Mouse (Mus musculus) midbrain, embryonic 12.5 days (tissue): ENCODE measurements at regions not wholly inside any gene's neighbourhood (a gene's known extent, or its start where the extent isn't known, plus 50 kb on each side); places are given as distances from the start of the nearest gene placed in this dataset.

Source experiments
- ATAC-seq: fragments of 200-750 bp; cut with Nextera tagmentation; 2 replicates; pipeline ENCODE4 v1.8.0; 2017; ENCODE audit warnings: low read depth, moderate TSS enrichment, moderate library complexity; ENCODE audit not compliant: low FRiP score
- H3K27ac ChIP-seq: fragments of 300-500 bp; sonication (generic); replicated peaks from 2 replicates; pipeline ENCODE4 v1.5.1; 2016; ENCODE audit warnings: mild to moderate bottlenecking
- H3K27me3 ChIP-seq: fragments of 300-500 bp; sonication (generic); 2 replicates; pipeline ENCODE4 v1.6.1; 2016; ENCODE audit warnings: mild to moderate bottlenecking
- H3K36me3 ChIP-seq: fragments of 300-500 bp; sonication (generic); 2 replicates; pipeline ENCODE4 v1.6.1; 2016
- H3K4me1 ChIP-seq: fragments of 300-500 bp; sonication (generic); 2 replicates; pipeline ENCODE4 v1.6.1; 2016
- H3K4me2 ChIP-seq: fragments of 300-500 bp; sonication (generic); replicated peaks from 2 replicates; pipeline ENCODE4 v1.6.1; 2016; ENCODE audit warnings: mild to moderate bottlenecking, moderate library complexity
- H3K4me3 ChIP-seq: fragments of 300-500 bp; sonication (generic); 2 replicates; pipeline ENCODE4 v1.5.1; 2016; ENCODE audit warnings: mild to moderate bottlenecking
- H3K9ac ChIP-seq: fragments of 300-500 bp; sonication (generic); replicated peaks from 2 replicates; pipeline ENCODE4 v1.6.1; 2016; ENCODE audit warnings: mild to moderate bottlenecking, moderate library complexity
- H3K9me3 ChIP-seq: fragments of 300-500 bp; sonication (generic); 2 replicates; pipeline ENCODE4 v1.6.1; 2016; ENCODE audit warnings: mild to moderate bottlenecking
- WGBS: fragments of 180-500 bp; shearing (Covaris S2); methylation state at CpG from one replicate; pipeline ENCODE4 v1.1.7; 2016; 5-methylcytosine and 5-hydroxymethylcytosine counted together

DNA sequence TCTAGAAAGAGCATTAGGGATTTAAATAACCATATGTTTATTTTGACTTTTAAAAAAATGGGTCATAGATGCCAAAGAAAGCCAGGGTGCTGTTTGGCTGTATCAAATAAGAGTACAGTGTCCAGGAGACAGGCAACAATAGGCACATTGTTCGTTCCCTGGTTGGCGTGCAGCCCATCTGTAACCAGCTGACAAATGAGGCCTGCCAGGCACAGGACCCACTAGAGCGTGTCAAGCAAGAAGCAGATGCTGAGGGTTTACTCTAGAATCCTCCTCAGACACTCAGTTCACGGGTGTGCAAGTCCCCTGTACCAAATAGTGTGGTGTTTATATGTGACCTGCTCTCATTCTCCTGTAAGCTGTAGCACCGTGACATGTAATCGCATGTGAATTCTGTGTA lies 86.2 kb upstream of the Nck2 start:
- Histone ChIP-seq H3K4me3 (no peak overlapping the region), H3K27me3 (0 out of 2 replicates have a peak, but pooled peaks cover 4% of the 10 kb centered on the region), H3K4me2 (no peak overlapping the region), H3K27ac (peak overlapping the region; percentile 54; the same call in 1 of the 2 replicates), H3K36me3 (no peaks in the 10 kb centered on the region), H3K9ac (no peak overlapping the region), H3K4me1 (peaks cover 25% of the 10 kb centered on the region), H3K9me3 (no peaks in the 10 kb centered on the region)
- 45% methylated on average over 6 of the region's 6 CpGs for WGBS
- ATAC-seq, result peak; percentile 83

DNA sequence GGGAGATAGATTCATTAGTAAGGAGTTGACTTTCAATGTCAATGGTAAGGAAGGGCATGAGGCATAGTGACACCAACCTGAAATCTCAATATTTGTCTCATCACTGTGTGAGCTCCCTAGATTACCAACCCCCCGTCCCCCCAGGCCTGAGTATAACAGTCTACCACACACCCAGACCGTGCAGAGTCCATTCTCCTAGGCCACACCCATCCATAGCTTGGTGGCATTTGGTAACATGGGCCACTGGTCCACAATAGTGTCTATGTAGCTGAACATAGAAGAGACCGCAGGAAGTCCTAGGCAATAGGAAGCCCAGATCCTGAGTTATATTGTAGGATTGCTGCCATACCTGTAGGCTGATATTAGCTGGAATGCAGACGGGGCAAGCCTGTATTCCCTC lies 84.7 kb upstream of the Nck2 start:
- no peaks in the 10 kb centered on the region for H3K36me3 ChIP-seq
- no peaks in the 10 kb centered on the region for H3K9me3 ChIP-seq
- peaks cover 7% of the 10 kb centered on the region; the same call in 1 of the 2 replicates for H3K27me3 ChIP-seq
- WGBS, result 82% methylated on average over 4 of the region's 4 CpGs
- ATAC-seq, result no peak
- peaks cover 25% of the 10 kb centered on the region for H3K4me1 ChIP-seq
- H3K4me2 ChIP-seq, result no peak overlapping the region
- H3K9ac ChIP-seq, result no peak overlapping the region
- no peak overlapping the region for H3K27ac ChIP-seq
- no peak overlapping the region for H3K4me3 ChIP-seq

DNA sequence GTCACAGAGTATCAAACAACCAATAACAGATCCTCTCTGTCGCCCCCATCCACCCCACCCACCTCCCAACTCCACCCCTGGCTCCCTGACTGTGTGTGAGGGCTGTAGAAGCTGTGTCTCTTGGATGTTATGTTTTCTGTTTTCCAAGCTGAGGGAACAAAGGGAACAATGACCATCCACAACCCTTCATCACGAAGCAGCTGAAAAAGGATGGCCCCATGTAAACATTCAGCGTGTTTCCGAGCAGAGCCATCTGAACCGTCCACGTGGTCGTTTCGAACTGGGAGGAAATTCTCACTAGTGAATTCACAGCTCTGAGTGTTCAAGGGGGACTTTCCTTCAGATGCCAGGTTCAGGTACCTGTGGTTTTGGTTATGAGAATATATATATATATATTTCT lies 84.1 kb upstream of the Nck2 start:
- Histone ChIP-seq H3K9ac (0 out of 2 replicates have a peak overlapping the region, but pooled peaks have one; percentile 31), H3K9me3 (no peaks in the 10 kb centered on the region), H3K27ac (no peak overlapping the region), H3K4me3 (no peak overlapping the region), H3K27me3 (peaks cover 8% of the 10 kb centered on the region; the same call in 1 of the 2 replicates), H3K4me1 (peaks cover 25% of the 10 kb centered on the region), H3K4me2 (no peak overlapping the region), H3K36me3 (no peaks in the 10 kb centered on the region)
- no peak for ATAC-seq
- 52% methylated on average over 8 of the region's 8 CpGs for WGBS

DNA sequence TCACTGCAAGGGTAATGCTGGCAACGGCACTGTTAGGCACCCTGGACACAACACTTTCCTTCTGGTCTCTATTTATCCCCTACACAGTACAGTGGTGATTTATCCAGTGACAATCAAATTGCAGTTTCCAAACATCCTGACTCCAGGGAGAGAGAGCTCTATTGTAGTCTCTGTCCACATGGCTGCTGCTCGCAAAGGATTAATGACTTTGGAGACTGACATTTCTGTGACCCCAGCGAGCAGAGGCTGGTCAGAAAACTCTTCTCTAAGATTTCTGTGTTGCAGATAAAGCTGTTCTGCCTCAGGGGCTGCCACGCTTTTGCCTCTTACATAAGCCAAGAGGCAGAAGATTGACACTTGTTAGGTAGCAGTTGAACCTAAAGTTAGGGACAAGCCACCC lies 83.6 kb upstream of the Nck2 start:
- no peaks in the 10 kb centered on the region for H3K9me3 ChIP-seq
- no peaks in the 10 kb centered on the region for H3K36me3 ChIP-seq
- no peak overlapping the region for H3K9ac ChIP-seq
- no peak for ATAC-seq
- peaks cover 25% of the 10 kb centered on the region for H3K4me1 ChIP-seq
- WGBS, result 7% methylated on average over 4 of the region's 4 CpGs
- H3K4me3 ChIP-seq, result no peak overlapping the region
- H3K27me3 ChIP-seq, result peaks cover 8% of the 10 kb centered on the region; the same call in 1 of the 2 replicates
- H3K27ac ChIP-seq, result peak overlapping the region; percentile 20; the same call in 1 of the 2 replicates
- H3K4me2 ChIP-seq, result no peak overlapping the region

DNA sequence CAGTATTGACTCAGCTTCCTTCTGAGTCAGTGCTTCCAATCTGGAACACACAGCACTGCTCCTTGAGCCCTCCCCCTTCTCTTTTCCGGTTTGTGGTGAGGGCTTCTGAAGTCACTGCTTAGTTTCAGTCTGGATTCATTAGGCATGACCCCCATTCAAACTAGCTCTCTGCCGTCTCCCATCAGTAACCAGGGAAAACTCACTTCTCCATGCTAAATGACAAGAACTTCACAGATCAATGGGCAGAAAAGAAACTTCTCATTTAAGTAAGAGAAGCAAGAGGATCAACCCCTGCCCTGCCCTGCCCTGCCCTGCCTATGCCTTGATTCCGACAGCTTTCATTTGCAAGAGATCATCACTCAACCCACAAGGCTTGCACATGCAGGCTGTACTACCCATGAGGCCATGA lies 82.9 kb upstream of the Nck2 start:
- 10% methylated on average over 3 of the region's 3 CpGs for WGBS
- H3K36me3 ChIP-seq, result no peaks in the 10 kb centered on the region
- H3K4me3 ChIP-seq, result no peak overlapping the region
- no peak overlapping the region for H3K9ac ChIP-seq
- no peaks in the 10 kb centered on the region for H3K9me3 ChIP-seq
- H3K27ac ChIP-seq, result no peak overlapping the region
- no peak for ATAC-seq
- H3K27me3 ChIP-seq, result peaks cover 8% of the 10 kb centered on the region; the same call in 1 of the 2 replicates
- peaks cover 25% of the 10 kb centered on the region for H3K4me1 ChIP-seq
- no peak overlapping the region for H3K4me2 ChIP-seq

DNA sequence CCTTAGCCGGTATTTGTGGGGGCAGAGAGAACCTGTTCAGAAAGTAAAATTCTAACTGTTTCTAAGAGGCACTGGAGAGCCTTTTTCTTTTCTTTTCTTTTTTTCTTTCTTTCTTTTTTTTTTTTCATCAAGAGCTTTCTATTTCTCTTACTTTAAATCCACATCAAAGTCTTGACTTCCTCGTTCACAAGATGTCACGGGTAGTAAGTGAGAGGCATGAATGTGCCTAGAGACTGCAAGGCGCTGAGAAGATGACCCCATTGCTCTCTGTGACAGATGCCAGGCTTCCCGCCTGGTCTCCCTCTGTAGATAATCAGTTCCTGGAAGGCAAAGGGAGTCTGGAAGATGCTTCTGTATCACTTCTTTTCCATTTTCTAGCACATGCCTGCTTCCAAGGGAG lies 82.2 kb upstream of the Nck2 start:
- Histone ChIP-seq H3K27ac (no peak overlapping the region), H3K27me3 (peaks cover 8% of the 10 kb centered on the region; the same call in 1 of the 2 replicates), H3K9me3 (no peaks in the 10 kb centered on the region), H3K36me3 (no peaks in the 10 kb centered on the region), H3K9ac (no peak overlapping the region), H3K4me1 (peaks cover 25% of the 10 kb centered on the region), H3K4me3 (no peak overlapping the region), H3K4me2 (no peak overlapping the region)
- ATAC-seq, result no peak
- 53% methylated on average over 5 of the region's 5 CpGs for WGBS

DNA sequence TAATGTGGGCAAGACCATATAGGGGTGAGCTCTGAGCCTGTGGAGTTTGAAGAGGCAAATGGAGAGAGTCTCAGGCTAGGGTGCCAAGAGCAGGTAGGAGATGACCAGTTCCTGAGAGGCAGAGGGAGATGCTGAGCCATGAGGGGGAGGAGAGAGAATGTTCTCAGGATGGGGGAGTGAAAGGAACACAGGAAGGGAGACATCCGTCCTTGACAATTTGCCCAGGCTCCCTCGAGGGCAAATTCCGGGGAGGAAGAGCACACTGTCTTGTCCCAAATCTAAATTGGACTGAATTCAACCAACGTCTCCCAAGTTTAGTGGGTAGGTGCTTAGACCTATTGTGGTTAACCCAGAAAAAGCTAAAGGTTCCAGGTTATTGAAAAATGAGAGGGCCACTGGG lies 81.2 kb upstream of the Nck2 start:
- no peak for ATAC-seq

DNA sequence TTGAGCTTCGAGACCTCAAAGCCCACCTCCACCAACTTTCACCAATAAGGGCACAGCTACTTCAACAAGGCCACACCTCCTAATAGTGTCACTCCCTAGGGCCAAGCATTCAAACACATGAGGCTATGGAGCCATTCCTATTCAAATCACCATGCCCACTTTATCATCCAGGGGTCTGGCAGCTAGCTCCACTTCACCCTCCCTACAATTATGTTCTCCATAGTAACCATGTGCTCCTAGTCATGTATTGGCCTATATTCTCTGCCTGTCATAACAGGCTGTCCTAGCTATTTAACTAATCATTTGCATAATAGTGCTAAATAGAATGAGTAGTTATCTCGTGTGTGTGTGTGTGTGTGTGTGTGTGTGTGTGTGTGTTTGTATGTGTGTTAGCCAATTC lies 77.9 kb upstream of the Nck2 start:
- peak; percentile 44; the same call in 1 of the 2 replicates for ATAC-seq
- no peak overlapping the region for H3K4me3 ChIP-seq
- H3K4me2 ChIP-seq, result no peak overlapping the region
- H3K9ac ChIP-seq, result no peak overlapping the region
- peaks cover 3% of the 10 kb centered on the region; the same call in 1 of the 2 replicates for H3K4me1 ChIP-seq
- H3K9me3 ChIP-seq, result no peaks in the 10 kb centered on the region
- H3K27ac ChIP-seq, result no peak overlapping the region
- WGBS, result 73% methylated on average over 2 of the region's 2 CpGs
- no peaks in the 10 kb centered on the region for H3K36me3 ChIP-seq
- H3K27me3 ChIP-seq, result peaks cover 8% of the 10 kb centered on the region; the same call in 1 of the 2 replicates

More for the DNA sequence above, 81.2 kb upstream of the Nck2 start:
- Histone ChIP-seq H3K27me3 (peaks cover 8% of the 10 kb centered on the region; the same call in 1 of the 2 replicates), H3K9me3 (no peaks in the 10 kb centered on the region), H3K36me3 (no peaks in the 10 kb centered on the region), H3K9ac (no peak overlapping the region), H3K4me3 (no peak overlapping the region), H3K4me1 (peaks cover 23% of the 10 kb centered on the region), H3K27ac (no peak overlapping the region), H3K4me2 (no peak overlapping the region)
- 87% methylated on average over 4 of the region's 4 CpGs for WGBS

DNA sequence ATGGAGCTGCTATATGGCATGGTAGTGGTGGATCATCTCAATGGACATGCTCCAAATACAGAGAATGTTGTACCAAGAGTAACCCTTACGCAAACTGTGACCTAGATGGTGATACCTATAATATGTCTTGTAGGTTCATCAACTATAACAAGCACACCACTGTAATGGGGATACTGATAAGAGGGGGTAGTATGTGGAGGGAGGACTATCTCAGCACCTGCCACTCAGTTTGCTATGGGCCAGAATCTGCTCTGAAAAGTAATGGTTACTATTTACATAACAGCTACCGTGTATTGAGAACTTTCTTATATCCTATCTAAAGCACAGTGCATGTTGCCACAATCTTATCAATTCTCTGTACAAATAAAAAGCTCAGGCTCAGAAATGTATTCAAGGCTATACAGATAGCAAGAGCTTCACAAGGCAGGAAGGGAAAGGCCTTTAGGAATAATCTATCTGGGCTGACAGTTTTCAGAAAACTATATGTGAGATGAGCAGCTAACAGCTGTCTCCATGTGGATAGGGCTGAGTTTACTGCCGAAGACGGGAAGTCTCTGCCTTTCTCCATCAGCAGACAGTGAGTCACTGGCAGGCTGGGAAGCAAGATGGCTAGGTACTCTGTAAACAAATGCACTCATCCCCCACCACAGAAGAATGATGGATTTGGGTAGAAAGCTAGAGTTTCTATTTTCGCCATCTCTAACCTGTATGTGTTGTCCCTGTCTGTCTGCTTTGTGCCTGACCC lies 77.1 kb upstream of the Nck2 start:
- WGBS, result 86% methylated on average over 5 of the region's 5 CpGs
- ATAC-seq, result no peak
- Histone ChIP-seq H3K4me1 (no peaks in the 10 kb centered on the region), H3K4me3 (no peak overlapping the region), H3K9ac (no peak overlapping the region), H3K27me3 (peaks cover 8% of the 10 kb centered on the region; the same call in 1 of the 2 replicates), H3K9me3 (no peaks in the 10 kb centered on the region), H3K27ac (no peak overlapping the region), H3K36me3 (no peaks in the 10 kb centered on the region), H3K4me2 (no peak overlapping the region)

DNA sequence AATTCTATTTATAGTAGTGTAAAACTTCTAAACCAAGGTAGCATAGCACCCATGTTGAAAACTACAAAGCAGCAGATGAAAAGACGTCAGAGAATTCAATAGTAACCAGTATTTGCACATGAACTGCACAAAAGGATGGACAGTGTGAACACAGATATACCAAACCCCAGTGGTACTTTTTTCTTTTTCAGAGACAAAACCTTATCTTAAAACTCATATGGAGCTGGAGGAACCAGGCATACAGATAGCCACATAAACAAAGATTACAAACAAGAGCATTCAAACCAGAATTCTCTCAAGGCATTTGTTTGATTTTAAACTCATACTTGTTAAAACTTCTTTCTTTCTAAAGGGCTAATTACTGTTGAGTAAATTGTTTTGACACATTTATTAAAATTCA lies 72.5 kb upstream of the Nck2 start:
- Histone ChIP-seq H3K4me2 (no peak overlapping the region), H3K27me3 (no peaks in the 10 kb centered on the region), H3K27ac (no peak overlapping the region), H3K4me1 (no peaks in the 10 kb centered on the region), H3K36me3 (no peaks in the 10 kb centered on the region), H3K9me3 (no peaks in the 10 kb centered on the region), H3K4me3 (no peak overlapping the region), H3K9ac (no peak overlapping the region)
- WGBS, result 90% methylated on average over 1 of the region's 1 CpGs
- no peak for ATAC-seq

DNA sequence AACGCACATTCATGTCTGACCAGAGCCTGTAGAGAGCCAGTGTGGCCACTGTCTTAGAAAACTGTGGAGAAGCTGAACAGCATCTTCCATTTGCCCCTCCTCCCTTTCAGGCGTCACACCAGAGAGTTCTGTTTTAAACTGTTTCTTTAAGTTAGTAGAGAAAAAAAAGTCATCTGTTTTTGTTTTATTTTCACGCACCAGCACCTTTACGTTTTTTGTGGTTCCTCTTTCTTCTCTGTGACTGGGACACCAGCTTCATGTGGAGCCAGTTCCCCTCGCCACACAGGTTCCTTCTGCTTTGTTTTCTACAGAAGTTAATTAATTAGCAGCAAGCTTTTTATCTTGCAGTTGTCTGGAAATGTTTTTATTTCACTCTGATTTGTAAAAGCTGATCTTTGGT lies 69.4 kb upstream of the Nck2 start:
- no peak overlapping the region for H3K4me3 ChIP-seq
- no peak overlapping the region for H3K4me2 ChIP-seq
- H3K27me3 ChIP-seq, result no peaks in the 10 kb centered on the region
- ATAC-seq, result no peak
- H3K4me1 ChIP-seq, result no peaks in the 10 kb centered on the region
- no peaks in the 10 kb centered on the region for H3K36me3 ChIP-seq
- H3K9me3 ChIP-seq, result no peaks in the 10 kb centered on the region
- no peak overlapping the region for H3K9ac ChIP-seq
- 65% methylated on average over 5 of the region's 5 CpGs for WGBS
- H3K27ac ChIP-seq, result no peak overlapping the region

DNA sequence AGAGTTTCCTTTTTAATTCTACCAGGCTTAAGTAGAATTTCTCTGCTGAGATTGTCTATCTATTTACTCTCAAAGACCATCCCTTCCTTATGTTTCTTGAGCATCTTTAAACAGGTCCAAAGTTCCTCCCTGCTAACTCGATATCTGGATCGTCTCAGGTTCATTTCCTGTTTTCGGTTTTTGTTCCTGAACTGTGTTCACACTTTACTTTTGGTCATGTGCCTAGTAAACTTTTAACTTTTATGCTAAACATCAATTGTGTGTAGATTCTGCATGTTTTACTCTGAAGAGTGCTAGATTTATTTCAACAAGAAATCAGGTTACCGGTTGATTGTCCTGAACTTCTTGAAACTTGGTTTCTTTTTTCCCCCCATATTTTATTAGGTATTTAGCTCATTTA lies 68.5 kb upstream of the Nck2 start:
- H3K27me3 ChIP-seq, result no peaks in the 10 kb centered on the region
- 96% methylated on average over 4 of the region's 4 CpGs for WGBS
- no peaks in the 10 kb centered on the region for H3K36me3 ChIP-seq
- H3K4me1 ChIP-seq, result no peaks in the 10 kb centered on the region
- H3K9ac ChIP-seq, result no peak overlapping the region
- no peak overlapping the region for H3K27ac ChIP-seq
- H3K9me3 ChIP-seq, result no peaks in the 10 kb centered on the region
- no peak overlapping the region for H3K4me3 ChIP-seq
- H3K4me2 ChIP-seq, result no peak overlapping the region
- no peak for ATAC-seq
